Mouse (Mus musculus): ENCODE measurements around the gene Slc12a7.
A peak's percentile ranks its signal among the peaks of the same experiment; 100 is the strongest.
"Not testable (repeated sequence)": the region's sequence is repeated elsewhere in the genome, so short reads cannot be mapped to it uniquely, and the experiment has no call there.

Slc12a7 gene

DNA sequence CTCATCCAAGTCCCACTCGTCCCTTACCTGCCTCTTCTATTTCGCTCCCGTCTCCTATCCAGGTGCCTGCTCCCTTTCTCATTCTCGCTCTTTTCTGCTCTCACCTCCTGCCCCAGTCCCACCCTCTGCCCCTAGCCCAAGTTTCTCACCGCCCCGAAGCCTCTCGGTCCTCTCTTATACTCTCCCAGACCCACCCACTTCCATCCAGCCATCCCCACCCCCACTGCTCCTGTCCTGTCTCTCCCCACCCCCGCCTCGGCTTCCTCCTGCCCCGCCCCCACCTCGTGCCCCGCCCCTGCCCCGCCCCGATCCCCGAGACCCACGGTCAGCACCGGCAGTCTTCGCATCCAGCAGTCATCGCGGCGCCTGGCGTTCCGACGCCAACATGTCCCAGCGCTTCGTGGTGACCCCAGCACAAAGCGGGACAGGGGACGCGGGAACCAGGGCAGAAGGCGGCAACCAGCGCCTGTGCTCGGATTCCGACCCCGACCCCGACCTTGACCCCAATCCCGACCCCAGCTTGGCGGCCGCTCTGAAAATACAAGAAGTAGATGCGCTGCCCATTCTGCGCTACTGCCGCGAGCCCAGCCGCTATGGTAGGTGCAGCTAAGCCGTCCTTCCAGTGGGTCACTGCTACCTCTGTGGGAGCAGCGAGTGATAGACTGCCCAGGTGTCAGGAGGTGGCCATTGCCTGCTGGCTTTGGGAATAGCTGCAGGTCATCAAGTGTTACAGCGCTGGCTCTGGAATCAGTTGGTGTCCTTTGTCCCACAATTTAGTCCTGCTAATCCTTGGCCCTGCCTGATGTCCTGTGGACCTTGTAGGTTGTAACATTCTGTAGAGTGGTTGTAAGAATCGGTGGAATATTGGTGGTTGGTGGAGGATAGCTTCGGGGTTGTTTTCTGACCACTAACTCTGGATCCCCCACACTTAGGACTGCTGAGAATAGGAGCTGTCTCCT is at the start of gene Slc12a7:
Gene Slc12a7, plus strand, starts transcription at position 353 of the 959 bp plus-strand sequence.
- no peak for DNase-seq

DNA sequence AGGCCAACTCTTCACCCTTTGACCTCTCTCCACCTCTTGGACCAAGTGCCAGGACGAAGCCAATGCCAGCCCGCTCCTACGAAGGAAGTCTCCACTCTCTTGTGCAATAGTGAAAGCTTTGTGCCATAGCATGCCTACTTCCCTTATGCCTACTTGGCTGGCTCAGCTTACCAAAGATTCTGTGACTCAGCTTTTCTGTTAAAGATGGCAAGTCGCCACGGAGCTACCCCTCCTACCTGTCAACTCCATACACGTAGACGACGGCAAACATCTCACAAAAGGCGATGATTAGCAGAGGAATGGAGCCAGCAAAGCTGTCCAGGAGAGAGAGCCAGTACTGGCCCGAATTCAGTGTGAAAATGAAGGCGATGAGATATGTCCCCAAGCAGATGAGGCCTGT is 49.2 kb upstream of the Slc12a7 start:
- DNase-seq = no peak

DNA sequence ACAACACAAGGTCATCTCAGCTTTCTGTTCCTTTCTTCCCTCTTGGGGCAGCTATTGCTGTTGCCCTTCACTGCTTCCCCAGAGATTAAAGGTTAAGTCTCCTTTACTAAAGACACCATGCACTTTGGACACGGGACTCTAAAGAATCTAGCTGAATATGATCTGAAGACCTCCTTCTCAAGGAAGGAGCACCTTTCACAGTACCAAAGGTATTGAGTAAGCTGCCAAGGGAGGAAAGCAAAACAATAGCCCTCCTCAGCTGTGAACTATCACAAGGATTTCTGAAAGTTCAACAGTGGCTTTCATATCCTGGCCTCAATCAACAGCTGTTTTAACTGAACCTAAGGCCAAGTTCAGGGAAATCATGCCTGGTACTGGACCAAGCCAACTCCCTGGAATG is 48.5 kb upstream of the Slc12a7 start:
- no peak for DNase-seq

DNA sequence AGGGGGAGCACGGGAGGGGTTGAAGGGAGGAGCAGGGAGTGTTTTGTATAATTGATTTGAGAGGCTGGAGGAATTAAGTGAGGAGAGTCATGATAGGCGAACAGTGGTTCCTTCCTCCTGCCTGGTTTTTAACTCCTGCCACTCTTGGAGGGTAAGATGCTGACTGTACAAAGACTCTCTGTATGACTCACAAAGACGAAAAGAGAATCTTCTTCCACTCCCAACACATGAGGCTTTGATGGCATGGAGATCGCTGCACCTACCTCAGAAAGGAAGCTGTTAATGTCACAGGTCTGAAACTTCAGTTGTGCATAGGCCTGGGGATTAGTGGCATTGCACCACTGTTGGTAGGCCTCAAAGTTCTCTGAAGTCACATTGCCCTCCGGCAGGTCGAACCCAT is 47.4 kb upstream of the Slc12a7 start:
- no peak for DNase-seq

DNA sequence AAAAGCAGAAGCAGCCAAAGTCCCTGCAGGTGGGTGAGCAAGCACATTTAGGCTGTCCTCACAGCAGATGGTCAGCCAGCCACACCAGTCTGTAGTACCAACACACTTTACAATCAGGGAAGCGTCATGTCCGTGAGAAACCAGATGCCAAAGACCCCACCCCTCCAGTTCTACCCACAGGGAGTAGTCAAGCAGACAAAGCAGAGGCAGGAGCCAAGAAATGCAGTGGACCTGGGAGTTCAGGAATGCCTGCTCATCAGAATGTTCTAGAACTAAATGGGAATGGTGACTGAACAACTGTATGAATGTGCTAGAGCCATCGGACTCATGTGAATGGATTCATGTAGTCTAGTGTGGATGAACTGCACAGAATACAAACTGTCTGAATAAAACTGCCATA is 45.3 kb upstream of the Slc12a7 start:
- DNase-seq = no peak

DNA sequence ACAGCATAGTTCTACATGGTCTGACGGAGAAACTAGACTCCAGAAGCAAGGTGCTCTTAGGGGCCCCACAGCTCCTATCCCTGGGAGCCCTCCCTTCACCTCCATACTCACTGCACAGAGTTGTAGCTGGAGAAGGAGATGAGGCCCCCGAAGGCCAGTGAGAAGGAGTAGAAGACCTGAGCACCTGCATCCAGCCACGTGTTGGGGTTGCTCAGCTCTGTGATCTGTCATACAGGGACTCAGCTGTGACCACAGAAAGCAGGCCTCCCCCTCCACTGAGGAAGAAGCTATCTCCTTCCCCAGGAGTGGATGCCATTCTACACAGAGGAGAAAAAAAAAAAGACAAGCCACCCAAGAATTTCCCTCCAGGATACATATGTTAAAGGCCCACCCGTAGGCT is 44.0 kb upstream of the Slc12a7 start:
- no peak for DNase-seq

DNA sequence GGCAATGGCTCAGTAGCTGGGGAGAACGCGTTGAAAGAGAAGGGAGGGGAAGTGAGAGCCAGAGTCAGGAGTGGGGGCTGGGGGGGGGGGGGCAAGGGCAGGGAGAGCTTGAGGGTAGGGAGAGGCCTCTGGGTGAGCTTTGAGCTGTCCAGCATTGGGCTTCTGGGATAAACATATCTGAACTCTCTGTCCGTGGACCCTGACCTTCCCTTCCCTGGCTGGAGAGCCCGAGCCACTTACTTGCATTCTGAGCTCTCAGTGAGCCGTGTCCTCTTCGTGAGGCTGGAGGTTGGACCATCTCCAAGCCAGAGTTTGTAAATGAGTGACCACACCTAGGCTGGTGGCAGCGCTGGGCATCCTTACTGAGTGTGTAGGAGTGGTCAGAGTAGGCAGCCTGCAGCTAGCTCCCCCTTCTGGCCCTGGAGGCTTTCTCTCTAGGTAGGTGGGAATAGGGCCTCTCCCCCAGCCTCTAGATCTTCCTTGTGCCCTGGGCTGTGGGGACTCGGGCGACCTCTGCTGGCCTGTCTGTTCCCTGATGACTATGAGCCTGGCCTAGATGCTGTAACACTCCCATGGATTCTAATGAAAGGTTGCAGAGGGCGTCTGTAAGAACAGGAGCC is 40.5 kb upstream of the Slc12a7 start:
- peak; percentile 52 to 54 for DNase-seq

DNA sequence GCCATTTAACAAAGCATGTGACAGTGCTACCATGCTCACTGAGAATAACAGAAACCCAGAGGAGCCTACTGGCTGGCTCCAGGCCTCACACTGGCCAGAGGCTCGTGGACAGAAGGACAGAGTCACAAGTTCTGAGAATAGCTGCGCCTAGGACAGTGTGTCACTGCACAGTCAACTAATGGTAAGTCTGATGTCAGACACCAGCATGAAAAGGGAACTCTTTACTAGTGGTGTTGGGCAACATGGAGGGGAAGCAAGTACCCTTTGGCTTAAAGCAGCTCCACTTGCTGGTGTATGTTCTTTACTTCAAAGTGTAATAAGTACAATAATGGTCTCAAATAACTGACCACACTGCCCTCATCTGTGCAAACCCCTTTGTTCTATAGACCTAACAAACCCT is 39.6 kb upstream of the Slc12a7 start:
- DNase-seq = no peak

DNA sequence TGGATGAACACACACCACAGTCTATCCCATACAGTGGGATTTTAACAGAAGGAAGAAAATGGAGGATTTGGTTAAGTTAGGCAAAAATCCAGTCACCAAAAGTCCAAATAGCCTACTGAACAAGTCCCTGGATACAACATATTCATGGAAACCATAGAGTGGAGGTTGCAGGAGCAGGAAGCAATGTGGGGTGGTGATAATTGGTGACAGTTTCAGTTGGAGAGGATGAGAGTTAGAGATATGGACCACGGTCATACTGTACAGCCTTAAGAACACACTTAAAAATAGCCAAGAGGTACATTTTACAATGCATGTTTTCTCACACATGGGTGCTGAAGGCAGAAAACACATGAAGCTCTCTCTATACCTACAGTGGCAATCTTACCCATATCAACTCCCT is 37.9 kb upstream of the Slc12a7 start:
- DNase-seq = no peak

DNA sequence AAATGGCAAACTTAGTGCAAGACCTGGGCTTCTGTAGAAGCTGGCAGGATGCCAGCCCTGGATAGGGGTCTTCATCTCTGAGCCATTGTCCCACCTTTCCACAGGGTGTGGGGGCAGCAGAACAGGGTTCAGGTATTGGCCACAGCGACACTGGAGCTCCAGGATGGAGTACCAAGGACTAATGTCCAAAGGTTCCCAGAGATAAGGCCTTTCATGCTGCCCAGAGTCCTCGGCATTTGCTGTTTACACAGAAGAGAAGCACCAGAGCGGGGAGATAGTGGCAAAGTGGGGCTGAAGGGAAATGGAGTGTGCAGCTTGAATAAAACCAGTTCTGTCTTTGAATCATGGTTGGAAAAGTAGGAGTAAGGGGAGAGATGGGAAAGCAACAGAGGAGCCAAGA is 36.4 kb upstream of the Slc12a7 start:
- no peak for DNase-seq

DNA sequence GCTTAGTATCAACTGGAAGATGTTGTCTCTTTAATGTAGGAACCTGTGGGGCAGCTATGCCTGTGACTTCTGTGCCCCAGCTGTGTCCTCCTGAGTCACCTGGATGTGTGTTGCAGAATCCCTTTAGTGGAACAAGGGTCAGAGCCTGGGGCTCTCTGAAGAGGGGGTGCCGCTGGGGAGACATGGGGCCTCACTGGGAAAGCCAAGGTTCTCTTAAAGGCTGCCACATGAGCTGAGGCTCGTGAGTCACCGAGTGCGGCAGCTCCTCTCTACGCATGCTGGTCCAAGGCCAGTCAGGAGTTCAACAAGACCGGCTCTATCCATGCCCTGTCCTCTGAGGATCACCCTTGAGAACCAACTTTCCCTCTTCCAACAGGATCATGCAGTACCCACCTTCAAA is 33.2 kb upstream of the Slc12a7 start:
- no peak for DNase-seq

DNA sequence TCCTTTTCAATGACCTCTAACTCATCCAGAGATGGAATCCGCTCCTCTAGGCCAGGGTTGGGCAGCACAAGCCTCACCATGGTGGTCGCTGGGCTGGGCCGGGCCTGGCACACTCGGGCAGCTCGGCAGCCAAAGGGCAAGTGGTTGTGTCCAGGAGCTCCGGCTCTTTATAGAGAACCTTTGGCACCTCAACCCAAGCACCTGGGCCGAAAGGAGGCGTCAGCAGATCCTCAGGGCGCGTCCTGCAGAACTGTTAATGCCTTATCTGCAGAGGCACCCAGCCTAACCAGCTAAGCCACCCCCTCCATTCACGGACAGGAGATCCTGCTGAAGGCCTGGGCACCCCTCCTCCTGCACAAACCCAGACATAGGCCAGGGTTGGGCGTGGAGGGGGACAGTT is 32.3 kb upstream of the Slc12a7 start:
- DNase-seq = no peak

DNA sequence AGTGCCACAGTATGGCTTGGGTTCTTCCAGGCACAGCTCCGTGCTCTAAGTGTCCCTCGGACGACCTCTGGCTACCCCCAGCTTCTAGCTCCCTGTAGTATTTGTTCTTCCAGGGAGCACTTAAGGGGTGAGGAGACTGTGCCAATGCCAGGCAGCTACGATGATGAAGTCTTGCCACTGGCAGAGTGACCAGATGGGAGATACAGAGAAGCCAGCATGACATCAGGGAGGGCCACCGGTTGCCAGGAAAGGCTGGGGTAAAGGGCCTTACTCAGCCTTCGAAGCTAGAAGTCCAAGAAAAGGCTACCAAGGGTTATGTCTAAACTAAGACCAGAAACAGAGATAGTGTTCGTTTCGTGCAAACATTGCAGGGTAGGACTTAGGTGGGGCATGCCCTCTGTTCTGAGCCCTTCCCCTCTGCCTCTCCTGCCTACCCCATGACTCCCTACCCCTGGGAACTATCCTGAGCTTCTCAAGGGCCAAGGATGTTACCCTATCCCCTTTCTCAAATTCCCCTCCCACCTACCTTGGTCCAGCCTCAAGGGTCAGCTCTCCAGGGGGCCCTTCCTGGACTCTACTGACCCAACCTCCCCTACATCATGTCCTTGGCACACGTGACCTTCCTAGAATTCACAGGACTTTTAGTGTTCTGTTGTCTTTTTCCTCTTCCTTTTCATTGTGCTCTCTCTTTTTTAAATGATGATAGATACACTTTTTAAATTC is 31.6 kb upstream of the Slc12a7 start:
- DNase-seq = no peak

DNA sequence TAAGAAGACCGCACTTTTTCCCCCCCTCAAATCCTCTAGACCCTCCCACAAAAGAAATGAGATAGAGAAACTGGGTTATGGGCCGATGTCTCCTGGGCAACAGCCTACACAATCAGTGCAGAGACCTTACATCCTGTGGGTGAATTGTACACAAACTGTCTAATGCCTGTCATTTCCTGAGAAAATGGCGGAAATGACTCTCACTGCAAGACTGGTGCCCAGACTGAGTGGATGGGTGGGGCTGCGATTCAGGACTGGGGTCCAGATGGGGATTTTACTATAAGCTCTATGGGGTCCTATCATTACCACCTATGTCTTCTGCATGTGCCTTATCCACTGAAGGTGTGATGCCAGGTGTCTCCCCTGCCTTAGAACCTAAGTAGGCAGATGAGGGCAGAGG is 30.1 kb upstream of the Slc12a7 start:
- DNase-seq = peak; percentile 30 to 33

DNA sequence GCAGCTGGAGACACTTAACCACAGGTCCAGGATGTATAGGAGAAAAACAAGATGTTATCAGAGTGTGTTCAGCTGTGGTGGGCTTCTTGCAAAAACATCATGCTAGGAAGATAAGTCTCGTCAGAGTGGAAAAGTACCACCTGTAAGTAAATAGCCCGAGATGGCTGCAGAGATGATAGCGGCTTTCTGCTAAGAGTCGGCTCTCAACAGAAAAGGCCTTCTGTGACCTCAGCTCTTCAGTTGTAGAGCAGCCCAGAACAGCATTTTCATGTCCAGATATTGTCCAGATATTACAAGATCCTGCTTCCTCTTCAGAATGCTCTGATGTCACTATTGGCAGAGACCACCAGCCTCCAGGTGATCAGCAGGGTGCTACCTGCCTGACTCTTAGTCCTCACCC is 29.4 kb upstream of the Slc12a7 start:
- not testable (repeated sequence) for DNase-seq

DNA sequence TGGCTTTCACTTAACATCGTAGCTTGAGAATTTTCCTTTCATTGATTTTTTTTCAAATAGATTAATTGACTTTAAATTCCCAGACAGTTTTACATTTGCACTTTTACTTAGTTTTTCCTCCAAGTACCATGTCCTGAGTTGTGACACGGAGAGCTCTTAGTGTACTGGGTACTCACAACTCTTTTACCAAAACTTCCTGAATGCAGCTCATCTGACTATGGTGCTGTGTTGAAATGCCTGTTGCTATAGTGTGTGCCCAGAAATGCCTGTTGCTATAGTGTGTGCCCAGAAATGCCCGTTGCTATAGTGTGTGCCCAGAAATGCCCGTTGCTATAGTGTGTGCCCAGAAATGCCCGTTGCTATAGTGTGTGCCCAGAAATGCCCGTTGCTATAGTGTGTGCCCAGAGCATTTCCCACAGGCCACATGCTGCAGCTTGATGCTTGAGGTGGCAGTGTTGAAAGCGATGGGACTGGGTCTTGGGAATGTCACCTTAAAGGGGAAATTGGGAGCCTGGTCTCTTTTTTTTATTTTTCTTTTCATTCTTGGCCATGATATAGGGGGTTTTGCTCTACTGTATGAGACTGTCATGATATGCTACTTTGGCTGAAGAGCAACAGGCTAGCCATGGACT is 28.1 kb upstream of the Slc12a7 start, which contains the start of gene Slc6a19:
Gene Slc6a19, minus strand, starts transcription at position 172 of the 632 bp plus-strand sequence.
- DNase-seq = no peak

DNA sequence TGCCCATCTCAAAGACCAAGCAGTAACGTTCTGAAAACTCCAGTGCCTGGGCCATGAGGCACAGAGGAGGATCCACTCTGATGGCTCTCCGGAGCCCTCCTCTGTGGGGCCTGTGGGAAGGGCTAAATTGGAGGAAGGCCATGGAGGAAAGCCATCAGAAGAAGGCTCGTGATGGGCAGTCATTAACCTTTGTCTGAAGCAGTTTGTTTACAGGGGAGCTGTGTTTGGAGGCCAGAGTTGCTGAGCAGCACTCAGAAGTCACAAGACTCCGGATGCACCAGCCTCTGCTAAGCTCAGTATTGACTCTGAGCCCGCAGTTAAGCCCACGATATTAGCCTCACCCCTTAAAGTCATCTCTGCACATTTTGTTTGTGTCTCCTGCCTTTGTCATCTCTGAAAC is 23.4 kb upstream of the Slc12a7 start:
- no peak for DNase-seq

DNA sequence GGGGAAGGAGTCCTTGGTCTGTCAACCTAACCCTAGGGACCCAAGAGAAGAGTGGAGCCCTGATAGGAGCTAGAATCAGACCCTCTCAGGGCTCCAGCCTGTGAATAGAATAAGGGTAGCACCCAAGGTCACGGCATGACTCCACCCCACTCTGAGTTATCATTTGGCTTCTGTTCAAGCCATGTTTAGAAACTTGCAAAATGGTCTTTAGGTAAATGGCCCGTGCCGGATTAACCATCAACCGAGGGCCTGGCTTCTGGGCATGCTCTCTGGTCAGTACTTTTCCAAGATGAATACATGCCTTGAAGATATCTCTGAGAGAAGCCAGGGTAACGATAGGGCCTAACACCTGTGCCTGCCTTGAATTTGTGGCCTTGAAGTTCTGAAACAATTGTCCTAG is 21.7 kb upstream of the Slc12a7 start:
- DNase-seq = no peak

DNA sequence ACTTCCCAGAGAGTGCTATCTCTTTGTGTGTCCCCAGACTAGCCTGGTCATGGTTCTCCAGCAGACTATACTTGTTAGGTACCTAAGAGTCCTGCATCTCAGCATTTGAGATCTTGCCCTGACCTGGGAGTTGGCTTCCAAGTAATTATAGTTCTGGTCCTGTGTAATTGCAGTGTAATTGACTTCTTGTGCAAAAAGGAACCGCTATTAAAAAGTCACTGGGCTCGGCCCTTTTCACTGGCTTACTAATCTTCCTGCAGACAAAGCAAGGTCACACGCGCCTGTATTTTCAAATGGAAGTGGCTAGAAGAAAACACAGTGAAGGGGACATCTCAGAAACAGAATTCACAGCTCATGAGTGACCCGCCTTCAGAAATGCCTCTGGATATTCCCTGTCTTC is 21.1 kb upstream of the Slc12a7 start:
- DNase-seq = no peak

DNA sequence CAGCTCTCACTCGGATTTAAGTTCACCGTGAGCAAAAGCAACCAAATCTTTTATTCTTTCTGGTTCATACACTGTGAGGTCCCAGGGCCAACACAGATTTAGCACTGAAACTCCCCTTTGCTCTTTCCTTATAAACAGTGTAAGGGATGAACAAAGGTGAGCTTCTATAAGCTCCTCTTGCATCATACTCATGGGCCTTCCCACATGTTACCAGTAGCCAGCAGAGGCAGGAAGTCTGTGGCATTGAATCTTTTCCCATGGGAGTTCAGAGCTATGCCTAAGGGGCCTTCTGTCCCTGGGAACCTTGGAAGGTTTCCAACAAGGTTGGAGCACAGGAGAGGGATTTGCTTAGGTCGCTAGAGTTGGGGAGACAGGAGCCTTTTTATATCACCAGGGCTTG is 20.7 kb upstream of the Slc12a7 start:
- no peak for DNase-seq

DNA sequence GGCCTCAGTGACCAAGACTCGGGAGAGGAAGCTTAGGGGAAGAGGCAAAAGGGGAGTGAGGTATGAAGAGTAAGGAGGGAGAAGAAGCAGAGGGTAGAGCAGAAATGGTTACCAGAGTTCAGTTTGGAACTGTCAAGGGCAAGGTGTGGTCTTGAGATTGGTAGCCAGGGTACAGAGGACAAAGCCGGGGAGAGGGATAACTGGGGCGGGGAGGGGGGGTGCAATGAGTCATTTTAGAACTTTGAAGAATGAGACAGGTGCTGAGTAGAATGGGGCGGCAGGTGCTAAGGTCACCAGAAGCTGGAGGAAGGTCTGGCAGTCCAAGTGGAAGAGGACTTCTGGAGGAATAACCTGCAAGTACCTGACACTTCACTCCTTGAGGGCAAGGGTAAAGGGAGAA is 19.7 kb upstream of the Slc12a7 start:
- no peak for DNase-seq

DNA sequence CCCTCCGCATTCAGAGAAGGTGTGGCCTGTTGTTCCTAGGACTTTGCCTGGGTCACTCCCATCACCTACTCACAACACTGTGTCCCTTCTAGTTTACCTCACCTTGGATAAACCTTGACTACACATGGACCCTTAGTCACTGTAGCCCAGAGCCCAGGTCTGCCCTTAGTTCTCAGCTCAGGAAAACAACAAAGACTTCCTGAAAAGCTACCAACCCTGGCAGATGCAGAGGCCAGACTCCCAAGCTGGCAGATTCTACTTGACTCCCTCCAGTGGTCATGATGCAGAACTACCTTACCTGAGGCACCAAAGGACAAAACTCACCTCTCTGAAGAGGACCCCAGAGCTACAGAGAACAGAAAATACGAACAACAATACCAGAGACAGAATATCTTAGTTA is 18.9 kb upstream of the Slc12a7 start:
- peak in 1 of 2 experiments; percentile 15 for DNase-seq

DNA sequence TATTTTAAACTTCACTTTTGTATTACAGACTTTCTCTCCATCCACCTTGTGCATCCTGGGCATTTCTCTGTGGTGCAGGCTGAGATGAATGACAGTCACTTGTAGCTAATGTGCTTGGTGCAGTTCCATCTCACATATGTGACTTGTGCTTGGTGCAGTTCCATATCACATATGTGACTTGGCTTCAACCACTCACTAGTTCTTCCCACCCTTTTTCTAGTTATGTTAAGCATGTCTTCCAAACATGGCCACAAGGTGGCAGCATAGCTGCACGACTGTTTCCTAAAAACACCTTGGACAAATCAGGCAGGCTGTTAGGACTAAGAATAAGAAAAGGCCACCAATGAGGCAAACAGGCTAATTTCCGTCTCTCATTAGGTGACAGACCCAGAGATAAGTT is 14.7 kb upstream of the Slc12a7 start:
- peak; percentile 81 to 83 for DNase-seq

All from B cell, adult 2 months (primary cell).